Mouse (Mus musculus): ENCODE results near the gene Zfp318.

The Zfp318 gene

GRCm38 (mm10) chr17:46383294-46384060, at the start of gene Zfp318:
TSS of gene Zfp318 (plus strand) at chr17:46383731.
- DNase-seq (ENCODE audit: low read depth, low spot score): peak; percentile 93

GRCm38 (mm10) chr17:46336475-46336874, 47.1 kb upstream of the Zfp318 start:
- no peak for DNase-seq (ENCODE audit: low read depth, low spot score)

GRCm38 (mm10) chr17:46341208-46341607, 42.3 kb upstream of the Zfp318 start:
- DNase-seq (ENCODE audit: low read depth, low spot score): no peak

- DNase-seq (ENCODE audit: low read depth, low spot score): no peak
Observed at GRCm38 (mm10) chr17:46351026-46351700, 32.4 kb upstream of the Zfp318 start.

GRCm38 (mm10) chr17:46371783-46372182, 11.7 kb upstream of the Zfp318 start:
- DNase-seq (ENCODE audit: low read depth, low spot score): no peak

- DNase-seq (ENCODE audit: low read depth, low spot score): no peak
Observed at GRCm38 (mm10) chr17:46378564-46378963, 5.0 kb upstream of the Zfp318 start.

GRCm38 (mm10) chr17:46384061-46384801, 700 bp downstream of the Zfp318 start:
- no peak for DNase-seq (ENCODE audit: low read depth, low spot score)

- DNase-seq (ENCODE audit: low read depth, low spot score): no peak
Observed at GRCm38 (mm10) chr17:46388200-46388599, 4.7 kb downstream of the Zfp318 start.

- DNase-seq (ENCODE audit: low read depth, low spot score): no peak
Observed at GRCm38 (mm10) chr17:46393012-46393411, 9.5 kb downstream of the Zfp318 start.

- no peak for DNase-seq (ENCODE audit: low read depth, low spot score)
Observed at GRCm38 (mm10) chr17:46394631-46395030, 11.1 kb downstream of the Zfp318 start.

- DNase-seq (ENCODE audit: low read depth, low spot score): no peak
Observed at GRCm38 (mm10) chr17:46408478-46408877, 24.9 kb downstream of the Zfp318 start.

- DNase-seq (ENCODE audit: low read depth, low spot score): peak; percentile 11
Observed at GRCm38 (mm10) chr17:46418628-46419027, 35.1 kb downstream of the Zfp318 start.

GRCm38 (mm10) chr17:46419717-46420116, 36.2 kb downstream of the Zfp318 start:
- no peak for DNase-seq (ENCODE audit: low read depth, low spot score)

GRCm38 (mm10) chr17:46426496-46426895, 43.0 kb downstream of the Zfp318 start:
- DNase-seq (ENCODE audit: low read depth, low spot score): no peak

- DNase-seq (ENCODE audit: low read depth, low spot score): no peak
Observed at GRCm38 (mm10) chr17:46428761-46429414, 45.4 kb downstream of the Zfp318 start, which contains the start of gene Crip3. TSS of gene Crip3 (plus strand) at chr17:46428926.

- no peak for DNase-seq (ENCODE audit: low read depth, low spot score)
Observed at GRCm38 (mm10) chr17:46433627-46434026, 50.1 kb downstream of the Zfp318 start.

GRCm38 (mm10) chr17:46436672-46437366, 53.3 kb downstream of the Zfp318 start:
- DNase-seq (ENCODE audit: low read depth, low spot score): no peak

GRCm38 (mm10) chr17:46438298-46438873, 54.9 kb downstream of the Zfp318 start, which contains the start of gene Slc22a7:
TSS of gene Slc22a7 (minus strand) at chr17:46438457.
- DNase-seq (ENCODE audit: low read depth, low spot score): no peak

- no peak for DNase-seq (ENCODE audit: low read depth, low spot score)
Observed at GRCm38 (mm10) chr17:46439176-46439575, 55.6 kb downstream of the Zfp318 start.

GRCm38 (mm10) chr17:46444839-46445579, 61.5 kb downstream of the Zfp318 start:
- DNase-seq (ENCODE audit: low read depth, low spot score): no peak

Measured in telencephalon, adult 2 months (tissue).